Mouse (Mus musculus) heart, adult 9 months (tissue): Measurements from ENCODE around the gene Unk.

Experiments
- DNase-seq, 2 experiments: peaks; one replicate each; pipeline ENCODE4 v3.0.0; 2022; ENCODE audit warnings: low spot score in 2 of 2

The Unk gene

DNA sequence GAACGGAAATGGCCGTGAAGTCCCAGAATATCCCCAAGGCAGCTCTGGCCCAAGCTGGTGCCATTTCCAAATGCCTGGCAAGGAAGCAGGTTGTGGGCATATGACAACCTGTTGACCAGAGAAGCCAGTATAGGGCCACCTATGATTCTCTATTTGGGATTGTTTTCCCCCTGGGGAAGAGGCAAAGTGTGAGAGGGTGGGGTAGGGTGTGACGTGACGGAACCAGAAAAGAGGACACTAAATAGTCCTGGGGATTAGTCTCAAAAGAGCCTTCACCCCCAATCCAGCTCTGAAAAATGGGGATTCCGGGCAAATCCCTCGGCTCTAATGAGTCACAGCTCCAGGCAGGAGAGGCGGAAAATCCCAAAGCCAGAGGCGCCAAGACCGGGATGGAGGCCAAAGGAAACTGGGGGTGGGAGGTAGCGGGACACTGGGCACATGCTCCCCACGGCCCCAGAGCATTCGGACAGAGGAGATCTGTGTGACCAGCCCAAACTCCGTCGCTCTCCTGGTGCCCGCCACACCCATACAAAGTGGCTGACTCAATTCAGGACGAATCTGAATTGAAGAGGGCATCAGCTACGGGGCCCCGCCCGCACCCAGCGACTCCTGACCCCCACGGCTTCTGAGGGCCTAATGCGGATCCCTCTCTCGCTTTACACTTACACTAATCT, 78.5 kb downstream of the Unk start:
- DNase-seq: peak; percentile 89

DNA sequence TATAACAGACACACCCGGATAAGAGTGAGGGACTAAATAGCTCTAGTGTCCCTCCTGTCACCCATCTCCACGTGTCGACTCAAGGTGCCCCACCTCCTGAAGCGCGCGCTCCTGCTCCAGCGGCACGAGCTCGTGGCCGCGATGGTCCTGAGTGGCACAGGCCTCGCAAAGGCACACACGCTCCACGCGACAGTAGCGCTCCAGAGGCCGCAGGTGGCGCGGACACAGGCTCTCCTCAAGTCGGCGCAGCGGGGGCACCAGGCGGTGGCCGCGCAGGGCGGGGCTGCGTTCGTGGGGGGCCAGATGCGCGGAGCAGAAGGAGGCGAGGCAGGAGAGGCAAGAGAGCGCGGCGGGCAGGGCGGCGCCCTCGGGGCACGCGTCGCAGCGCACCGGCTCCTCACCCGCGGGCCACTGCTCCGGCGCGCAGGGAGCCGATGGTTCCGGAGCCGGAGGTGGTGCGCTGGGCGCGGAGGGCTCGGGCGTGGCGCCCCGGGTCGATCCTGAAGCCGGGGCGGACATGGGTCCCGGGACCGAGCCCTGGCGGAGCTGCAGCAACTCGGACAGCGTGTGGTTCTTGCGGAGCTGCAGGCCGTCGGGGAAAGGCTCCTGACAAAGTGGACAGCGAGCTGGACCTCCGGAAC, 79.4 kb downstream of the Unk start:
- DNase-seq: no peak

DNA sequence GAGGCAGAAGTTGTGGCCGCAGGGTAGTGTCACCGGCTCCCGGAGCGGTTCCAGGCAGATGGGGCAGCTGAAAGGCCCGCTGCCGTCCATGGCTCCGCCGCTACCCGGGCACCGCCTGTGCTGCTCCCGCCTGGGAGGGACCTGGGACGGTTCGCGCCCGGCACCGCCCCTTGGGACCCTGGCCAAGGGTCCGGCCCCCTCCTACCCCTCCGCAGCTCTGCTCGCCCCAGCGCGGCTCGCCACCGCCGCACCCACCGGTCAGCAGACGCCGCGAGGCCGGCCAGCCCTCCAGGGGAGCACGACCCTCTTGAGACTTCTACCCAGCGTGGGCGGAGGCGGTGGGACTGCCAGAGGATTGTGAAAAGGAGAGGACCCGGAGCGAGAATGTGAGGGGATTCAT, 80.0 kb downstream of the Unk start:
- DNase-seq: peak; percentile 91 to 92

DNA sequence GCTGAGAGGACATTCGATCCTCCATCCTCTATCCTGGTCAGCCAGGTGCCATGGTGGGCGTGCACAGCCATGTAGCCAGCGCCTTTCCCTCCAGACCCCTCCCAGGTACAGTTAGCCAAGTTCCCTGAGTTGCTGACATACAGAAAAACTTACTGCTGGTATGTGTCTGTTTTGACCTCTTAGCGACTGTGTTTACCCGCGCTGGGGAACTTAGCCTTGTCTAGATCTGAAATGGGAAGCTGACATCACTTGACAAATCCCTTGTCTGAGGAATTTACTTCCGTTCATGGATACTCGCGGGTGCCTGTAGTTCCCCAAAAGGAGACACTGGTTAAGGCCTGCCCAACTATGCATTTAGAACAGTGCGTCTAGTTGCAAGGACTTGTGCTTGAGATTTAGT, 80.4 kb downstream of the Unk start:
- peak in 1 of 2 experiments; percentile 72 for DNase-seq
